Mouse (Mus musculus): Measurements from ENCODE around the gene Elmod3. TPM values are rescaled to one million over a fixed set of nuclear protein-coding genes. Genes with fewer than 3 reads are reported as not detected.
"Not testable (repeated sequence)": the region's sequence is repeated elsewhere in the genome, so short reads cannot be mapped to it uniquely, and the experiment has no call there.

Gene Elmod3
- total RNA-seq, 2 experiments from 2014 or later, result 13.0 to 14.4 TPM

- DNase-seq (ENCODE audit: extremely low spot score in 1 of 2, low spot score in 2 of 2), result no peak
- intact Hi-C loops (cut with DNase I), result no loop called here
Measured at GRCm38 (mm10) chr6:72547862-72548261, 50.4 kb downstream of the Elmod3 start.

DNA sequence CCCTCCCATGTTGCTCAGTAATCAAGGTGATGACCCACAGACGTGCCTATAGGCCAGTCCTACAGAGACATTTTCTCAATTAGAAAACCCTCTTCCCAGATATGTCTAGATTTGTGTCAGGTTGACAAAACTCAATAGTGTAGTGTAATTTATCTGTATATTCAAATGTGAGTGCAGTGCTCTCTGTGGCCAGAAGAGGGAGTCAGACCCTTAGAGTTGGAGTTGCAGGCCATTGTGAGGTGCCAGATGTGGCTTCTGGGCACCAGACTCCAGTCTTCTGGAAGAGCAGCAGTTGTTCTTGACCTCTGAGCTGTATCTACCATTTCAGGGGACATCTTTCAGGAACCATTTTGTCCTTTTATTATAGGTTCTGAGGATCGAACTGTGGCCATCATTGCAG lies 51.1 kb downstream of the Elmod3 start:
- DNase-seq (ENCODE audit: extremely low spot score in 1 of 2, low spot score in 2 of 2), result no peak
- intact Hi-C loops (cut with DNase I), result no loop called here

DNA sequence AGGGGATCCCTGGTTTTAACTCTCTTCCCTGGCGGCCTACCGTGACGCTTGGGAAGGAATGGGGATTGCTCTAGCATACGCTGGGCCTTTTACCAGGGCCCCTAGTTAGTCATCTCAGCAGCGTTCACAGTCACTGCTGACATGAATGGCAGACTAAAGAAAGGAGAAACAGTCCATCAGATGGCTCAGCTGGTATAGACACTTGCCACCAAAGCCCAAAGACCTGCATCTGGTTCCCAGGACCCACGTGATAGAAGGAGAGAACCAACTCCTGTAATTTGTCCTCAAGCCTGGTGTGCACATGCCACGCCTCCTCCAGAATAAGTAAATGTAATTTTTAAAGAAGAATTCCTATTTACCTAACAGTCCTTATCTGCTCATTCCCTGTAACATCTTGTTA lies 52.8 kb downstream of the Elmod3 start:
- intact Hi-C loops (cut with DNase I), result no loop called here
- no peak for DNase-seq (ENCODE audit: extremely low spot score in 1 of 2, low spot score in 2 of 2)

DNA sequence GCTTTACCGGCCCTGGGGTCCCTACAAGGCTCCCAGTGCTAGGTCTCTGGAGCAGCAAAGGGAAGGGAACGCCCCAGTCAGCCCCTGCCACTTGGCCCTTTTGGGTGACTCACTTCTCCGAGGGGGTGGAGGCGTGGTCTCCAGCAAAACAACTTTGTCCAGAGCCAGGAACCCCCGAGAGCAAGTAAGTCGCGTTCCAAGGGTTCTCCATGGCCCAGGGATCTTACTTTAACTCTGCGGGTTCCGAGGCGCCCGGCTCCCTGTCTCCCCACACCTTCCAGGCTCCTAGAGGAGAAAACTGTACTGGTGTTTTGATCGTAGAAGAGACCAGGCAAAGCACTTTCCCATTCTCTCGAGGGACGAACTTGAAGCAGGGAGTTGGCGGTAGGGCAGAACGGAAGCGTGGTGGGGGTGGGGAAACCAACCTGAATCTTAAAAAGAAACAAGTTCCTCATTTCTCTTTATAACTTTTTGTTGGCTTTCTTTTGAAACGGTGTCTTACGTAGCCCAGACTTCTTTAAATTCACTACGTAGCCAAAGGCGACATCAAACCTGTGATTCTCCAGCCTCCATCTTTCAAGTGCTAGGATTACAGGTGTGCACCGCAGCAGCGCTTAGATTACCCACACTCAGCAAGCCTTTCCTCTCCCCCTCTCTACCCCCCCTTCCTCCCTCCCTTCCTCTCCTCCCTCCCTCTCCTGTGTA lies 53.8 kb downstream of the Elmod3 start, which contains the start of gene Capg:
Gene Capg (plus strand): TSS at position 109 of the 705 bp plus-strand sequence.
- DNase-seq (ENCODE audit: extremely low spot score in 1 of 2, low spot score in 2 of 2), result peak in 1 of 2 experiments; percentile 73
- intact Hi-C loops (cut with DNase I), result no loop called here

- intact Hi-C loops (cut with DNase I), result no loop called here
- no peak for DNase-seq (ENCODE audit: extremely low spot score in 1 of 2, low spot score in 2 of 2)
Measured at GRCm38 (mm10) chr6:72543265-72543850, 54.9 kb downstream of the Elmod3 start.

- peak; percentile 85 to 90 for DNase-seq (ENCODE audit: extremely low spot score in 1 of 2, low spot score in 2 of 2)
- intact Hi-C loops (cut with DNase I), result no loop called here
Measured at GRCm38 (mm10) chr6:72538562-72539031, 59.6 kb downstream of the Elmod3 start.

DNA sequence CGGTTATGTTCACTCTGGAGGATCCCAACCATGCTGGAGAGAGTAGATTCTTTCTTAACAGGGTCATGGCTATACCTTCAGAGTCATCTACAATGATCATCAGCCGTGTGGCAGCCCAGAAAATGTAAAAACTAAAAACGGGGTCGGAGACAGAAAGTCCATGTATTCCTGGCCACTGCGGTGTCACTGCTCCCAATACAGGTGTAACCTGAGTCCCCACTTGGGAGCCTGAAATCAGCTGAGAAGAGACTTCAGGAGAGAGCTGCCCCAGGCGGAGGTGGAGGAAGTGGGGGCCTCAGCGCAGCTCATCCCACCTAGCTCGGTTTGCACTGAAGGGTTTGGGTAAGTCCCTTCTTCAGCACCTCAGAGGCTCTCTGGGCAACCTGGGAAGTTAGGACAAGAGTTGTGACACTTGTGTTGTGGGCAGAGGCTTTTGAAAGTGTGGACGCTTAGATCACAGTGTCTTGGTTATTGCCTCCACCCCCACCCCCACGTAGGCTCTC lies 60.2 kb downstream of the Elmod3 start:
- no peak for DNase-seq (ENCODE audit: extremely low spot score in 1 of 2, low spot score in 2 of 2)

GRCm38 (mm10) chr6:72535165-72535564 lies 63.0 kb downstream of the Elmod3 start:
- DNase-seq (ENCODE audit: extremely low spot score in 1 of 2, low spot score in 2 of 2), result peak; percentile 69 to 84
- intact Hi-C loops (cut with DNase I), result loop anchor here (2.0 kb wide), 2 partner anchors 98 to 106 kb away; no protein-coding TSS in a partner anchor

More for the DNA sequence above, 60.2 kb downstream of the Elmod3 start:
- intact Hi-C loops (cut with DNase I), result no loop called here

- DNase-seq (ENCODE audit: extremely low spot score in 1 of 2, low spot score in 2 of 2), result peak; percentile 76 to 90
- intact Hi-C loops (cut with DNase I), result loop anchor here (2.0 to 5.0 kb wide), 3 partner anchors 33 to 105 kb away; no protein-coding TSS in a partner anchor
Measured at GRCm38 (mm10) chr6:72534035-72534809, 64.0 kb downstream of the Elmod3 start.

- intact Hi-C loops (cut with DNase I), result loop anchor here (5.0 kb wide), 1 partner anchor 34 kb away; no protein-coding TSS in a partner anchor
- DNase-seq (ENCODE audit: extremely low spot score in 1 of 2, low spot score in 2 of 2), result not testable (repeated sequence)
Measured at GRCm38 (mm10) chr6:72533555-72533954, 64.7 kb downstream of the Elmod3 start.

- no peak for DNase-seq (ENCODE audit: extremely low spot score in 1 of 2, low spot score in 2 of 2)
- intact Hi-C loops (cut with DNase I), result loop anchor here (5.0 kb wide), 1 partner anchor 35 kb away; no protein-coding TSS in a partner anchor
Measured at GRCm38 (mm10) chr6:72532580-72532979, 65.6 kb downstream of the Elmod3 start.

DNA sequence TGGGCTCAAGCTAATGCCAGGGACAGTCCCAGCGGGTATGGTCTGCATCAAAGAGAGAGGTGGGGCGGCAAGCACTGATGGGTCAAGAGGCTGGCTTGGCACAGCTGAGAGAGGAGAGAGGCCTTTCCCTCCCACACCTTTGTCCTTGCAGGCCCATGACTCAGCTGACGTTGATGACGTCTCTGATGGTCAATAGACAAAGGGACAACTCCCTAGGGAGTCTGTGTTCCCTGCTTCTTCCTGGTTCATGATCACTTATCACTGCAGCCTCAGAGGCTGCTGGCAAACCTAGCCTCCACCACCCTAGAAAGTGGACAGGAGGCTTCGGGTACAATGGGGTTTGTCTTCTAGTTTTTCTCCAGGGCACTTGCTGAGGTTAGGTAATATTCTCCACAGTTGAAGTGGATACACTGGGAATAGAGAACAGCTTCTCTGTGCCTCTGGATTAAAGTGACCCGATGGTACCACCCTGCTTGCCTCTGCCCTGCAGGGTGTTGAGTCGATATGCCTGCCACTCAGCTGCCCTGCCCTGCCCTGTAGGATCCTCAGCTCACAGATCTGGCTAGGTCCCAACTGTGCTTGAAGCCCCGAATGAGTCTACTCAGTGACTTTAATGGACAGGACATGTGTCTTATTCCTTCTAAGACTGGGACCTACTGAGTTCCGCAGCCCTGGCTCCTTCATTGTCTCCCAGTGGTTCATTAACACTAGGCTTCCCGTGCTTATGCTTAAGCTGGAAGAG lies 69.6 kb downstream of the Elmod3 start:
- intact Hi-C loops (cut with DNase I), result no loop called here
- no peak for DNase-seq (ENCODE audit: extremely low spot score in 1 of 2, low spot score in 2 of 2)

GRCm38 (mm10) chr6:72527070-72527469 lies 71.1 kb downstream of the Elmod3 start:
- DNase-seq (ENCODE audit: extremely low spot score in 1 of 2, low spot score in 2 of 2), result no peak
- intact Hi-C loops (cut with DNase I), result no loop called here

DNA sequence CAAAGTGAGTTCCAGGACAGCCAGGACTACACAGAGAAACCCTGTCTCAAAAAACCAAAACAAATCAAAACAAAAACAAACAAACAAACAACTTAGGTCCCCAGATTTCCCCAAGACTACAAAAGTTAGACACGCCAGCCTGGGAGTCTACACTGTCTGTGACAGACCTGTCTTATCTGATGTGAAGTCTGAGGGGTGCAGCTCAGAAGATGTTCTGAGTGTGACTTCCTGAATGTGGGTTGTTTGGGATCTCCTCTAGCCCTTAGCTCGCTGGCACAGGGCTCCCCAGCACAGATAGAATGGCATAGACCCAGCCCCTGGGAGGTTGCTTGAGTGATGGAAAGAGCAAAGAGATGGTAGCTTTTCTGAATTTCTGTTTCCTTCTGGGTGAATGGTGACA lies 74.1 kb downstream of the Elmod3 start:
- DNase-seq (ENCODE audit: extremely low spot score in 1 of 2, low spot score in 2 of 2), result no peak
- intact Hi-C loops (cut with DNase I), result no loop called here

DNA sequence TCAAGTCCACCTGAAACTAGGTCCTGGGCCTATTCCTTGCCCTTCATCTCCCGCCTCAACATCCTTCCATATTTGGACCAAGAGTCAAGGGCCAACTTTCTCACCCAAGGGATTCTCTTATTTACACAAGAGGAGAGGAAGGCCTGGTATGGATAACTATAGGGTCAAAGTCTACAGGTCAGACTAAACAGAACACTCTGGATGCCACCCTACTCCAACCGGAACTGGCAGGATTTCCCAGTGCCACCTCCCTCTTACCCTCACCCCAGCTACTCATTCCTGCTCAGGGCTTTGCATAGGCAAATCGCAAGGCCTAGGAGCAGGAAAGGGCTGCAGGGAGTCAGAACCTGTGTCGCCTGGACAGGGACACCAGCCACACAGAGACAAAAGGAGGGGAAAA lies 75.0 kb downstream of the Elmod3 start:
- no peak for DNase-seq (ENCODE audit: extremely low spot score in 1 of 2, low spot score in 2 of 2)
- intact Hi-C loops (cut with DNase I), result no loop called here

DNA sequence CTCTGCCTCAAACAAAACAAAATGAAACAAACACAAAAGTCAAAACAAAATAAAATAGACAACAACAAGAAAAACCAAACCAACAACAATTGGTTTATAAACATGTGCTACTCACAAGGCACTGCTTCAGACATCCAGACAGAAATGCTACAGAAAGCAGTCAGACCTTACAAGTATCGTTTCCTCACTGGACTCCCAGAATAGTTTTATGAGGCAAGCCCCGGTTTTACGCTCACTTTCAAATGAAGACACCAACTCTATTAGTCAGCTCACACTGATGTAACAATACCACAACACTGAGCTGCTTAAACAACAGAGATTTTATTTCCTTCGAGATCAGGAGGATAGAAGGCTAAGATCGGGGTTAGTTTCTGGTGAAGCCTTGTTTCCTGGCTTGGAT lies 75.9 kb downstream of the Elmod3 start:
- intact Hi-C loops (cut with DNase I), result no loop called here
- DNase-seq (ENCODE audit: extremely low spot score in 1 of 2, low spot score in 2 of 2), result no peak

DNA sequence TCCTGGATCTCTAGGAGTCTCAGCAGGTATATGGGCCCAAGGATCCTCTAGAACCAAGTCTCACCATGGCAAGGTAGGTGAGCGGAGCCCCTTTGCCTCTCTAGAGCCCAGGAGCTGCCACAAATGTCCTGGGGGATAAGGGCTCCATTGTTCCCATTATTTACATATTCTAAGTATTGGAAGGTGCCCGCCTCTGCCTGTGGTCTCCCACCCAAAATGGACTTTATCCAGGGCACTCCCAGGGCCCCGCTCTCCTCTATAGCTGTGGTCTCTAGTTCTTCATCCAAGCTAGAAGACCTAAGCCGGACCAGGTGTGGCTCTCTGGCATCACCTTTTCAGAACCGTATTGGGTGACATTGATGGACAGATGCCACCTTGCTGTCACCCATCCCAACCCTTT lies 76.6 kb downstream of the Elmod3 start, which contains the start of gene Sh2d6:
Gene Sh2d6 (minus strand): TSS at position 101 of the 400 bp plus-strand sequence.
- intact Hi-C loops (cut with DNase I), result no loop called here
- no peak for DNase-seq (ENCODE audit: extremely low spot score in 1 of 2, low spot score in 2 of 2)

- no peak for DNase-seq (ENCODE audit: extremely low spot score in 1 of 2, low spot score in 2 of 2)
- intact Hi-C loops (cut with DNase I), result no loop called here
Measured at GRCm38 (mm10) chr6:72520904-72521303, 77.3 kb downstream of the Elmod3 start.
